Comparison of ENCODE assay signal across 19 mouse cellular contexts in the genomic region with DNA sequence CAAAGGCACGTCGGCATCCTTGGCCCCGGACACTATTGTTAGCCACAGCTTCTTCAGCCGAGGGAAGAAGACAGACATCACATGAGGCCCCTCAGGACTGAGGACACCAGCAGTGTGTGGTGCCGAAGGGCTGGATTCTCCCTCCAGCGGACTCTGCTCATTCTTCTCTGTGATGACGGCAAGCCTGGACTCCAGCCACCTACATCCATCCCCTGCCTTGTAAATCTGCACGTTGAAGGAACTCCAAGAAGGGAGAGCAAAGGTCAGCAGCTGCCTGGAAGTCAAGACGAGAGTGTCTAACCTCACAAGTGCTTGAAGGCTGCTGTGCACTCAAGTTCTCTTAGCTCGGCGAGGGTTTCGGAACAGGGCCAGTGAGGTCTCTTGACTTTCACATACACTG. TPM values are rescaled to one million over a fixed set of nuclear protein-coding genes. Genes with fewer than 3 reads are reported as not detected.
DNase-seq lines count a peak whose midpoint lies in the region; ATAC-seq lines count a peak whose summit lies in the region.
"Had no signal": no experiment of that assay in that cellular context is flagged by ENCODE, and none has a peak within 500 bp of the region (broad histone marks: within the 10 kb centered on the region; RNA-seq: fewer than 3 reads in every experiment).

No protein-coding gene starts in this region.

- no peaks in the 10 kb centered on the region for H3K27me3 ChIP-seq in neural tube, embryonic 14.5 days (ENCODE audit: control insufficient read depth, insufficient read depth, low read length)
- H3K27me3 ChIP-seq in kidney, embryonic 14.5 days (ENCODE audit: control insufficient read depth, insufficient read depth, low read length) = no peaks in the 10 kb centered on the region
- H3K27me3 ChIP-seq: embryonic facial prominence, embryonic 15.5 days; forebrain, embryonic 12.5 days; limb, embryonic 13.5 days had no signal

- H3K27ac ChIP-seq in neural tube, embryonic 14.5 days (ENCODE audit: low read depth, low read length) = no peak overlapping the region
- no peak overlapping the region for H3K27ac ChIP-seq in kidney, embryonic 14.5 days (ENCODE audit: low read depth, low read length)
- H3K27ac ChIP-seq: embryonic facial prominence, embryonic 15.5 days; forebrain, embryonic 12.5 days; heart, embryonic 10.5 days; limb, embryonic 13.5 days; macrophage had no signal

- H3K4me1 ChIP-seq in neural tube, embryonic 14.5 days (ENCODE audit: control insufficient read depth, insufficient read depth, low read length) = no peaks in the 10 kb centered on the region
- no peaks in the 10 kb centered on the region for H3K4me1 ChIP-seq in kidney, embryonic 14.5 days (ENCODE audit: control insufficient read depth, insufficient read depth, low read length)
- H3K4me1 ChIP-seq: embryonic facial prominence, embryonic 15.5 days had no signal

- 66% methylated on average over 12 of the region's 12 CpGs for WGBS in neural tube, embryonic 14.5 days
- WGBS in kidney, embryonic 14.5 days = 52% methylated on average over 12 of the region's 12 CpGs

- no peaks in the 10 kb centered on the region for H3K9me3 ChIP-seq in neural tube, embryonic 14.5 days (ENCODE audit: control insufficient read depth, low read length)
- no peaks in the 10 kb centered on the region for H3K9me3 ChIP-seq in kidney, embryonic 14.5 days (ENCODE audit: control insufficient read depth, low read length)
- H3K9me3 ChIP-seq: embryonic facial prominence, embryonic 15.5 days; forebrain, embryonic 12.5 days; heart, embryonic 10.5 days; limb, embryonic 13.5 days had no signal

- 0 out of 2 replicates have a peak, but pooled peaks have one; percentile 42 for ATAC-seq in neural tube, embryonic 14.5 days (ENCODE audit: low read depth)
- ATAC-seq in kidney, embryonic 14.5 days (ENCODE audit: low FRiP score, low TSS enrichment) = peak; percentile 46; the same call in 1 of the 2 replicates
- ATAC-seq: activated CD4-positive, CD25-positive, alpha-beta regulatory T cell, adult 4 months; intestine, embryonic 16.5 days; liver, postnatal 0 days had no signal

- no peak overlapping the region for H3K4me3 ChIP-seq in neural tube, embryonic 14.5 days (ENCODE audit: low read depth, low read length)
- H3K4me3 ChIP-seq in kidney, embryonic 14.5 days (ENCODE audit: low read length) = no peak overlapping the region
- H3K4me3 ChIP-seq: embryonic facial prominence, embryonic 15.5 days; forebrain, embryonic 12.5 days; heart, embryonic 10.5 days; limb, embryonic 13.5 days had no signal

- peak; percentile 8 for DNase-seq in gastrocnemius, postnatal 14 days
- DNase-seq in gastrocnemius, postnatal 25 days = no peak
- DNase-seq in neural tube, embryonic 10.5 days (ENCODE audit: extremely low spot score, low spot score) = no peak
- DNase-seq in kidney, postnatal 36 days = peak; percentile 84 to 86
- no peak for DNase-seq in thymus, postnatal 4 days
- no peak for DNase-seq in thymus, postnatal 25 days
- DNase-seq: heart, postnatal 36 days; liver, postnatal 0 days; right cerebral cortex, postnatal 25 days; thymus, postnatal 14 days had no signal

- H3K36me3 ChIP-seq in neural tube, embryonic 14.5 days (ENCODE audit: control insufficient read depth, insufficient read depth, low read length) = no peaks in the 10 kb centered on the region
- no peaks in the 10 kb centered on the region for H3K36me3 ChIP-seq in kidney, embryonic 14.5 days (ENCODE audit: control insufficient read depth, insufficient read depth, low read length)
- H3K36me3 ChIP-seq: embryonic facial prominence, embryonic 15.5 days; forebrain, embryonic 12.5 days; heart, embryonic 10.5 days; limb, embryonic 13.5 days had no signal

- intact Hi-C loops in gastrocnemius, postnatal 14 days (cut with DNase I; ENCODE audit: low total_unique reads) = no loop called here

- no peak overlapping the region for H3K9ac ChIP-seq in neural tube, embryonic 14.5 days (replicated peaks; ENCODE audit: low read depth, low read length)
- H3K9ac ChIP-seq in kidney, embryonic 14.5 days (ENCODE audit: low read depth, low read length) = no peak overlapping the region
- H3K9ac ChIP-seq: embryonic facial prominence, embryonic 15.5 days; forebrain, embryonic 12.5 days; limb, embryonic 13.5 days; liver, postnatal 0 days had no signal

- H3K4me2 ChIP-seq in neural tube, embryonic 14.5 days (ENCODE audit: low read depth, low read length) = no peak overlapping the region
- no peak overlapping the region for H3K4me2 ChIP-seq in kidney, embryonic 14.5 days (replicated peaks; ENCODE audit: low read depth, low read length)
- H3K4me2 ChIP-seq: embryonic facial prominence, embryonic 15.5 days; forebrain, embryonic 12.5 days; limb, embryonic 13.5 days had no signal

RNA-seq across cellular contexts. Expression of a gene that starts 40.8 kb away (rescaled TPM):
- total RNA-seq in gastrocnemius, postnatal 14 days (2021) = under 1 TPM; 0.04 to 0.07 TPM
- total RNA-seq in gastrocnemius, postnatal 25 days (2021) = under 1 TPM; 0.18 to 0.78 TPM
- polyA plus RNA-seq in neural tube, embryonic 14.5 days (2014; fragmentation: Nextera tagmentation; extraction: Ambion mirVana) = 2.0 and 4.6 TPM in 2 replicates
- polyA plus RNA-seq in kidney, embryonic 14.5 days (2014; fragmentation: Nextera tagmentation; extraction: Ambion mirVana) = 0.24 and 0.46 TPM in 2 replicates
- total RNA-seq: heart, postnatal 36 days had no signal
- polyA plus RNA-seq: macrophage had no signal

Comparison
In these comparisons a context has a peak if more than half of its experiments do, and no peak if none do; other contexts are left out.
1. DNase-seq: peak in gastrocnemius, postnatal 14 days (single experiment) and kidney, postnatal 36 days (2 of 2); none in gastrocnemius, postnatal 25 days (single experiment), neural tube, embryonic 10.5 days (single experiment), thymus, postnatal 4 days (single experiment) and thymus, postnatal 25 days (single experiment).